Comparison of ENCODE assay signal across 23 mouse cellular contexts in the genomic region with DNA sequence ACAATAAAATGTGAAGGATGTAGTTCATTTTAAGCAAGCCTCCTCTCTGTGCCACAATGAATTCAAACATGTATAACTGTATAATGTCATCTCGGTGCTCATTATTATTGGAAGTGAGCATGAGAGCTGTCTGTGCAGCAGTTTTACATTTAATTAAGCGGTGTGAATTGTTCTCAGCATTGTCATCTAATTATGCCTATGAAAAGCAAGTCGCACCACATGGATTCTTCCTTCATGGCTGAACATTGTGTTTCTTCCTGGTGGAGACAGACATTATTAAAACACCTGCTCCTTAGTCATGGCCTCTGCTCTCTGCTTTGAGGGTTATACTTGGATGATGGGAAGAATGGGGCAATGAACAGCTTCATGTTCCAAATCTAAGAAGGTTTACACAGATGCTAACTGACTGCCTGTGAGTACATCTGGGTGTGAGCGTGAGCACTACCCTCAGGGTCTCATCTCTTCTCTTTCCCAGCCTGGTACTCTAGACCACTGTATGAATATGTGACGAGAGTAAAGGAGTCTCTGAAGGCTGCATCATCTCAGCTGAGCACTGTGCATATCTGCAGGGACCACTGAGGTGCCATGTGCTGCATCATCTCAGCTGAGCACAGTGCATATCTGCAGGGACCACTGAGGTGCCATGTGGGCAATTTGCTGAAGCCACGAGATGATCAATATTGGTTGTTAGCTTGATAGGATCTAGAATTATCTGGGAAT.
DNase-seq lines count a peak whose midpoint lies in the region; ATAC-seq lines count a peak whose summit lies in the region.
"Had no signal": no experiment of that assay in that cellular context is flagged by ENCODE, and none has a peak within 500 bp of the region (broad histone marks: within the 10 kb centered on the region; RNA-seq: fewer than 3 reads in every experiment).

No protein-coding gene starts in this region.

- H3K36me3 ChIP-seq in midbrain, embryonic 16.5 days (ENCODE audit: control insufficient read depth, insufficient read depth, low read length) = no peaks in the 10 kb centered on the region
- no peaks in the 10 kb centered on the region for H3K36me3 ChIP-seq in midbrain, embryonic 14.5 days (ENCODE audit: control insufficient read depth, insufficient read depth, low read length)
- H3K36me3 ChIP-seq in forebrain, embryonic 14.5 days (ENCODE audit: control insufficient read depth, insufficient read depth, low read length) = no peaks in the 10 kb centered on the region
- no peaks in the 10 kb centered on the region for H3K36me3 ChIP-seq in hindbrain, embryonic 15.5 days
- H3K36me3 ChIP-seq: embryonic facial prominence, embryonic 13.5 days; intestine, embryonic 15.5 days had no signal

- peak; percentile 54; the same call in 1 of the 2 replicates for ATAC-seq in midbrain, embryonic 16.5 days
- ATAC-seq in midbrain, embryonic 14.5 days (ENCODE audit: low FRiP score, low TSS enrichment) = no peak
- peak; percentile 12; the same call in 1 of the 2 replicates for ATAC-seq in forebrain, embryonic 14.5 days
- ATAC-seq in hindbrain, embryonic 15.5 days (ENCODE audit: low FRiP score, low read depth) = peak; percentile 51; the same call in 1 of the 2 replicates
- ATAC-seq: intestine, embryonic 15.5 days; liver, postnatal 0 days; Patski had no signal

- H3K27me3 ChIP-seq in midbrain, embryonic 16.5 days (ENCODE audit: control insufficient read depth, insufficient read depth, low read depth, low read length) = no peaks in the 10 kb centered on the region
- H3K27me3 ChIP-seq in midbrain, embryonic 14.5 days (ENCODE audit: control insufficient read depth, insufficient read depth, low read length) = no peaks in the 10 kb centered on the region
- H3K27me3 ChIP-seq in forebrain, embryonic 14.5 days (replicated peaks; ENCODE audit: control insufficient read depth, insufficient read depth, low read length) = no peaks in the 10 kb centered on the region
- H3K27me3 ChIP-seq in hindbrain, embryonic 15.5 days = no peaks in the 10 kb centered on the region
- H3K27me3 ChIP-seq: embryonic facial prominence, embryonic 13.5 days; intestine, embryonic 15.5 days; Patski had no signal

- no peak overlapping the region for H3K27ac ChIP-seq in midbrain, embryonic 16.5 days (ENCODE audit: low read length)
- no peak overlapping the region for H3K27ac ChIP-seq in midbrain, embryonic 14.5 days (replicated peaks; ENCODE audit: low read depth, low read length)
- no peak overlapping the region for H3K27ac ChIP-seq in forebrain, embryonic 14.5 days (ENCODE audit: low read depth, low read length)
- H3K27ac ChIP-seq in hindbrain, embryonic 15.5 days (replicated peaks) = no peak overlapping the region
- H3K27ac ChIP-seq: embryonic facial prominence, embryonic 13.5 days; intestine, embryonic 15.5 days had no signal

- H3K4me1 ChIP-seq in midbrain, embryonic 16.5 days (ENCODE audit: control insufficient read depth, insufficient read depth, low read length) = 0 out of 2 replicates have a peak, but pooled peaks cover 3% of the 10 kb centered on the region
- H3K4me1 ChIP-seq in midbrain, embryonic 14.5 days (ENCODE audit: control insufficient read depth, insufficient read depth, low read length) = no peaks in the 10 kb centered on the region
- no peaks in the 10 kb centered on the region for H3K4me1 ChIP-seq in forebrain, embryonic 14.5 days (ENCODE audit: control insufficient read depth, insufficient read depth, low read length)
- no peaks in the 10 kb centered on the region for H3K4me1 ChIP-seq in hindbrain, embryonic 15.5 days (replicated peaks)
- H3K4me1 ChIP-seq: embryonic facial prominence, embryonic 13.5 days; intestine, embryonic 15.5 days had no signal

- H3K4me2 ChIP-seq in midbrain, embryonic 16.5 days (ENCODE audit: low read length) = no peak overlapping the region
- no peak overlapping the region for H3K4me2 ChIP-seq in midbrain, embryonic 14.5 days (ENCODE audit: low read length)
- no peak overlapping the region for H3K4me2 ChIP-seq in forebrain, embryonic 14.5 days (ENCODE audit: low read length)
- H3K4me2 ChIP-seq in hindbrain, embryonic 15.5 days = no peak overlapping the region
- H3K4me2 ChIP-seq: embryonic facial prominence, embryonic 13.5 days; intestine, embryonic 15.5 days had no signal

- no peak overlapping the region for H3K9ac ChIP-seq in midbrain, embryonic 16.5 days (ENCODE audit: low read depth, low read length)
- H3K9ac ChIP-seq in midbrain, embryonic 14.5 days (replicated peaks; ENCODE audit: low read length) = no peak overlapping the region
- no peak overlapping the region for H3K9ac ChIP-seq in forebrain, embryonic 14.5 days (ENCODE audit: low read length)
- no peak overlapping the region for H3K9ac ChIP-seq in hindbrain, embryonic 15.5 days
- H3K9ac ChIP-seq: embryonic facial prominence, embryonic 13.5 days; intestine, embryonic 15.5 days; liver, postnatal 0 days had no signal

- WGBS in midbrain, embryonic 16.5 days = 66% methylated on average over 6 of the region's 6 CpGs
- WGBS in midbrain, embryonic 14.5 days = 75% methylated on average over 6 of the region's 6 CpGs
- WGBS in forebrain, embryonic 14.5 days = 70% methylated on average over 6 of the region's 6 CpGs
- 58% methylated on average over 6 of the region's 6 CpGs for WGBS in hindbrain, embryonic 15.5 days

- no peak overlapping the region for H3K4me3 ChIP-seq in midbrain, embryonic 16.5 days (ENCODE audit: low read depth, low read length)
- H3K4me3 ChIP-seq in midbrain, embryonic 14.5 days (replicated peaks; ENCODE audit: low read depth, low read length) = no peak overlapping the region
- no peak overlapping the region for H3K4me3 ChIP-seq in forebrain, embryonic 14.5 days (ENCODE audit: low read depth, low read length)
- no peak overlapping the region for H3K4me3 ChIP-seq in hindbrain, embryonic 15.5 days
- H3K4me3 ChIP-seq: embryonic facial prominence, embryonic 13.5 days; intestine, embryonic 15.5 days; myocyte had no signal

- H3K9me3 ChIP-seq in midbrain, embryonic 16.5 days (replicated peaks; ENCODE audit: control insufficient read depth, low read length, poor library complexity, severe bottlenecking) = no peaks in the 10 kb centered on the region
- H3K9me3 ChIP-seq in midbrain, embryonic 14.5 days (ENCODE audit: control insufficient read depth, low read length) = no peaks in the 10 kb centered on the region
- H3K9me3 ChIP-seq in forebrain, embryonic 14.5 days (replicated peaks; ENCODE audit: control insufficient read depth, low read length) = no peaks in the 10 kb centered on the region
- H3K9me3 ChIP-seq in hindbrain, embryonic 15.5 days = no peaks in the 10 kb centered on the region
- H3K9me3 ChIP-seq: embryonic facial prominence, embryonic 13.5 days; intestine, embryonic 15.5 days had no signal

- no peak for DNase-seq in midbrain, embryonic 14.5 days
- DNase-seq in forebrain, embryonic 14.5 days (ENCODE audit: low spot score) = peak; percentile 21
- DNase-seq in retina, embryonic 14.5 days (ENCODE audit: low spot score) = peak; percentile 26
- no peak for DNase-seq in spleen, postnatal 10 days (ENCODE audit: low spot score in 2 of 2)
- DNase-seq in adrenal gland, postnatal 36 days = no peak
- DNase-seq in testis, postnatal 10 days (ENCODE audit: low spot score) = no peak
- DNase-seq: adrenal gland, postnatal 10 days; cerebellum, adult 2 months; gastrocnemius, postnatal 14 days; heart, adult 18-20 months; heart, postnatal 36 days; kidney, postnatal 36 days; left cerebral cortex, postnatal 4 days; liver, postnatal 0 days; lung, postnatal 14 days; thymus, adult 18-20 months; thymus, postnatal 4 days had no signal

Comparison
In these comparisons a context has a peak if more than half of its experiments do, and no peak if none do; other contexts are left out.
1. DNase-seq: peak in forebrain, embryonic 14.5 days (single experiment) and retina, embryonic 14.5 days (single experiment); none in midbrain, embryonic 14.5 days (single experiment), spleen, postnatal 10 days (0 of 2), adrenal gland, postnatal 36 days (0 of 2) and testis, postnatal 10 days (single experiment).